Comparison of ENCODE assay signal across 8 mouse cellular contexts in genomic region chr2:167314491-167314890, GRCm38 (mm10). TPM values are rescaled to one million over a fixed set of nuclear protein-coding genes. Genes with fewer than 3 reads are reported as not detected.
DNase-seq lines count a peak whose midpoint lies in the region; ATAC-seq and TF ChIP-seq lines count a peak whose summit lies in the region.

No protein-coding gene starts in this region.

- H3K27ac ChIP-seq in gastrocnemius, adult 2 months, result peak overlapping the region; percentile 24; the same call in 1 of the 2 replicates
- peak overlapping the region; percentile 50 for H3K27ac ChIP-seq in lung, embryonic 16.5 days (ENCODE audit: low read length)
- peak overlapping the region; percentile 77 for H3K27ac ChIP-seq in intestine, embryonic 15.5 days
- H3K27ac ChIP-seq in neural tube, embryonic 12.5 days, result peak overlapping the region; percentile 26; the same call in 1 of the 2 replicates

- no peaks in the 10 kb centered on the region for H3K36me3 ChIP-seq in lung, embryonic 16.5 days (ENCODE audit: control insufficient read depth, insufficient read depth, low read length)
- peaks cover 5% of the 10 kb centered on the region; the same call in 1 of the 2 replicates for H3K36me3 ChIP-seq in intestine, embryonic 15.5 days
- peaks cover 7% of the 10 kb centered on the region for H3K36me3 ChIP-seq in neural tube, embryonic 12.5 days

- no peak for TF ChIP-seq CTCF in gastrocnemius, adult 2 months (IDR thresholded peaks at IDR 0.05)

- intact Hi-C loops in gastrocnemius, adult 2 months (cut with DNase I), result loop anchor here (5.0 kb wide), 1 partner anchor 33 kb away; the partner anchor contains the start of gene B4galt5

- no peak overlapping the region for H3K4me2 ChIP-seq in lung, embryonic 16.5 days (ENCODE audit: low read depth, low read length)
- no peak overlapping the region for H3K4me2 ChIP-seq in intestine, embryonic 15.5 days (replicated peaks)
- no peak overlapping the region for H3K4me2 ChIP-seq in neural tube, embryonic 12.5 days (replicated peaks)

- WGBS in lung, embryonic 16.5 days, result 73% methylated on average over 8 of the region's 8 CpGs
- WGBS in intestine, embryonic 15.5 days, result 73% methylated on average over 8 of the region's 8 CpGs
- WGBS in neural tube, embryonic 12.5 days, result 84% methylated on average over 8 of the region's 8 CpGs

- H3K4me1 ChIP-seq in lung, embryonic 16.5 days (replicated peaks; ENCODE audit: control insufficient read depth, insufficient read depth, low read length), result peaks cover 14% of the 10 kb centered on the region
- peaks cover 52% of the 10 kb centered on the region for H3K4me1 ChIP-seq in intestine, embryonic 15.5 days (replicated peaks)
- H3K4me1 ChIP-seq in neural tube, embryonic 12.5 days, result peaks cover 25% of the 10 kb centered on the region

- no peak for ATAC-seq in lung, embryonic 16.5 days (ENCODE audit: low read depth)
- no peak for ATAC-seq in intestine, embryonic 15.5 days
- ATAC-seq in neural tube, embryonic 12.5 days (ENCODE audit: low FRiP score, low read depth), result no peak

- H3K27me3 ChIP-seq in lung, embryonic 16.5 days (ENCODE audit: control insufficient read depth, insufficient read depth, low read depth, low read length), result no peaks in the 10 kb centered on the region
- no peaks in the 10 kb centered on the region for H3K27me3 ChIP-seq in intestine, embryonic 15.5 days (replicated peaks)
- no peaks in the 10 kb centered on the region for H3K27me3 ChIP-seq in neural tube, embryonic 12.5 days (replicated peaks)

- H3K9me3 ChIP-seq in lung, embryonic 16.5 days (ENCODE audit: control insufficient read depth, low read length), result no peaks in the 10 kb centered on the region
- H3K9me3 ChIP-seq in intestine, embryonic 15.5 days, result no peaks in the 10 kb centered on the region
- no peaks in the 10 kb centered on the region for H3K9me3 ChIP-seq in neural tube, embryonic 12.5 days

- H3K9ac ChIP-seq in lung, embryonic 16.5 days (ENCODE audit: low read length), result no peak overlapping the region
- no peak overlapping the region for H3K9ac ChIP-seq in intestine, embryonic 15.5 days
- no peak overlapping the region for H3K9ac ChIP-seq in neural tube, embryonic 12.5 days

- no peak overlapping the region for H3K4me3 ChIP-seq in gastrocnemius, adult 2 months
- H3K4me3 ChIP-seq in lung, embryonic 16.5 days (ENCODE audit: low read length), result no peak overlapping the region
- H3K4me3 ChIP-seq in intestine, embryonic 15.5 days (replicated peaks), result no peak overlapping the region
- H3K4me3 ChIP-seq in neural tube, embryonic 12.5 days, result no peak overlapping the region

- DNase-seq in gastrocnemius, adult 2 months, result no peak
- no peak for DNase-seq in gastrocnemius, adult 18-20 months (ENCODE audit: low spot score)
- DNase-seq in lung, postnatal 14 days, result no peak
- no peak for DNase-seq in T-cell, adult 2 months (ENCODE audit: low spot score)
- DNase-seq in embryo, embryonic 11 days, result no peak

RNA-seq across cellular contexts. Expression of gene B4galt5, which starts 34.5 kb away (rescaled TPM):
- total RNA-seq in gastrocnemius, adult 2 months (2021), result 10 to 100 TPM in 1 of 2 experiments, 1 to 10 TPM in 1; 7.8 to 10.6 TPM
- 1 to 10 TPM; 6.9 to 7.9 TPM for total RNA-seq in gastrocnemius, adult 18-20 months (2021)
- polyA plus RNA-seq in lung, embryonic 16.5 days (2015; fragmentation: Nextera tagmentation; extraction: Ambion mirVana), result 7.3 and 8.3 TPM in 2 replicates
- 9.6 and 10.8 TPM in 2 replicates for polyA plus RNA-seq in intestine, embryonic 15.5 days (2015; fragmentation: Nextera tagmentation; extraction: Ambion mirVana)
- polyA plus RNA-seq in neural tube, embryonic 12.5 days (2016; fragmentation: Nextera tagmentation; extraction: Ambion mirVana), result 24.4 and 25.5 TPM in 2 replicates

Comparison
In these comparisons a context has a peak if more than half of its experiments do, and no peak if none do; other contexts are left out.
1. H3K27ac ChIP-seq: peak in every context shown above with its lines; median percentile 77 in intestine, embryonic 15.5 days; 50 in lung, embryonic 16.5 days; 26 in neural tube, embryonic 12.5 days; 24 in gastrocnemius, adult 2 months.